Mouse (Mus musculus): ENCODE results near the gene Zc3h10.

DNA sequence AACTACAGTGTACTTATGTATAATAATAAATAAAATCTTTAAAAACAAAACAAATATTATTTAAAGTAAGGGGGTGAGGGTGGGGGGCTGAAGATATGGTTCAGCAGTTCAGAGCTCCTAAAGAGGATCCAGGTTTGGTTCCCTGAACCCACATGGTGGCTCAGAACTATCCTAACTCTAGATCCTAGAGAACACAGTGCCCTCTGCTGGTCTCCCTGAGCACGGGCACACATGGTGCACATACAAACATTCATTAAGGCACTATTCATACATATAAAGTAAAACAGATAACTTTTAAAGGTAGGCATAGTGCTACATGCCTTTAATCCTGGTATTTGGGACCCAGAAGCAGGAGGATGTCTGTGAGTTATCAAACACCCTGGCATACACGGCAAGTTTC lies 27.5 kb upstream of the Zc3h10 start:
- no peak for TF ChIP-seq CTCF (IDR thresholded peaks at IDR 0.05; ENCODE audit: borderline replicate concordance, insufficient read depth, low read depth, low read length)
- no peak for TF ChIP-seq POLR2A (IDR thresholded peaks at IDR 0.05; ENCODE audit: borderline replicate concordance, insufficient read depth, low read length)

Measured in cerebellum, adult 2 months (tissue).